Mouse (Mus musculus) liver, embryonic 13.5 days (tissue): ENCODE data around the gene Mcm7. TPM values are rescaled to one million over a fixed set of nuclear protein-coding genes. Genes with fewer than 3 reads are reported as not detected.

Experiments used
- ATAC-seq: fragments of 200-750 bp; cut with Nextera tagmentation; 2 replicates; pipeline ENCODE4 v1.8.0; 2017; ENCODE audit warnings: low read depth, mild to moderate bottlenecking, moderate number of reproducible peaks, moderate library complexity
- DNase-seq: peaks from one replicate; pipeline ENCODE4 v3.0.0; 2022
- H3K27ac ChIP-seq: fragments of 300-500 bp; sonication (generic); 2 replicates; pipeline ENCODE4 v1.5.1; 2015; ENCODE audit warnings: moderate library complexity, mild to moderate bottlenecking, inconsistent platforms
- H3K27me3 ChIP-seq: fragments of 300-500 bp; sonication (generic); 2 replicates; pipeline ENCODE4 v1.6.1; 2015; ENCODE audit warnings: mild to moderate bottlenecking, inconsistent platforms
- H3K36me3 ChIP-seq: fragments of 300-500 bp; sonication (generic); 2 replicates; pipeline ENCODE4 v1.6.1; 2015; ENCODE audit warnings: mild to moderate bottlenecking, inconsistent platforms
- H3K4me1 ChIP-seq: fragments of 300-500 bp; sonication (generic); replicated peaks from 2 replicates; pipeline ENCODE4 v1.6.1; 2015; ENCODE audit warnings: inconsistent platforms
- H3K4me2 ChIP-seq: fragments of 300-500 bp; sonication (generic); 2 replicates; pipeline ENCODE4 v1.6.1; 2015; ENCODE audit warnings: inconsistent platforms, mild to moderate bottlenecking, moderate library complexity
- H3K4me3 ChIP-seq: fragments of 300-500 bp; sonication (generic); replicated peaks from 2 replicates; pipeline ENCODE4 v1.5.1; 2015; ENCODE audit warnings: mild to moderate bottlenecking, inconsistent platforms
- H3K9ac ChIP-seq: fragments of 300-500 bp; sonication (generic); 2 replicates; pipeline ENCODE4 v1.6.1; 2015; ENCODE audit warnings: mild to moderate bottlenecking, inconsistent platforms
- H3K9me3 ChIP-seq: fragments of 300-500 bp; sonication (generic); replicated peaks from 2 replicates; pipeline ENCODE4 v1.6.1; 2016; ENCODE audit warnings: inconsistent platforms
- WGBS: fragments of 180-500 bp; shearing (Covaris S2); methylation state at CpG from one replicate; pipeline ENCODE4 v1.1.7; 2015; ENCODE audit not compliant: insufficient replicate concordance; 5-methylcytosine and 5-hydroxymethylcytosine counted together
- polyA plus RNA-seq: library from polyadenylated mRNA; unstranded; fragments of >200 nt; fragmentation: Nextera tagmentation; extraction: Ambion mirVana; gene quantifications from 2 replicates; pipeline ENCODE4 v1.2.1, GENCODE M21; 2015

Mcm7 gene
- polyA plus RNA-seq, 1 experiment from 2014 or later, result 224 TPM

- no peaks in the 10 kb centered on the region for H3K27me3 ChIP-seq
- H3K36me3 ChIP-seq, result peaks cover 25% of the 10 kb centered on the region
- DNase-seq, result no peak
- WGBS, result 58% methylated on average over 3 of the region's 3 CpGs
- H3K4me1 ChIP-seq, result peaks cover 18% of the 10 kb centered on the region
- peak overlapping the region; percentile 87 for H3K9ac ChIP-seq
- H3K4me2 ChIP-seq, result peak overlapping the region; percentile 83
- no peak for ATAC-seq
- no peaks in the 10 kb centered on the region for H3K9me3 ChIP-seq
- peak overlapping the region; percentile 87 for H3K4me3 ChIP-seq
- no peak overlapping the region for H3K27ac ChIP-seq
These were observed 17.8 kb downstream of the Mcm7 start for GRCm38 (mm10) chr5:138154390-138154789.

- DNase-seq (no peak), ATAC-seq (no peak)
- WGBS, result 24% methylated on average over 4 of the region's 4 CpGs
- Histone ChIP-seq H3K36me3 (peaks cover 23% of the 10 kb centered on the region), H3K4me3 (no peak overlapping the region), H3K9ac (no peak overlapping the region), H3K9me3 (no peaks in the 10 kb centered on the region), H3K4me1 (peaks cover 21% of the 10 kb centered on the region), H3K27ac (no peak overlapping the region), H3K4me2 (no peak overlapping the region), H3K27me3 (no peaks in the 10 kb centered on the region)
These were observed 33.6 kb downstream of the Mcm7 start for GRCm38 (mm10) chr5:138138585-138138984.

- Histone ChIP-seq H3K36me3 (peaks cover 27% of the 10 kb centered on the region), H3K9me3 (no peaks in the 10 kb centered on the region), H3K9ac (no peak overlapping the region), H3K4me1 (peaks cover 21% of the 10 kb centered on the region), H3K27ac (no peak overlapping the region), H3K4me3 (no peak overlapping the region), H3K4me2 (no peak overlapping the region), H3K27me3 (no peaks in the 10 kb centered on the region)
- 50% methylated on average over 8 of the region's 8 CpGs for WGBS
- ATAC-seq, result peak; percentile 52; the same call in 1 of the 2 replicates
- peak; percentile 31 for DNase-seq
These were observed 34.2 kb downstream of the Mcm7 start for GRCm38 (mm10) chr5:138137935-138138549.

GRCm38 (mm10) chr5:138137257-138137656 is 35.0 kb downstream of the Mcm7 start:
- ATAC-seq, result peak; percentile 86

GRCm38 (mm10) chr5:138132425-138133064 is 39.7 kb downstream of the Mcm7 start:
- no peak overlapping the region for H3K4me3 ChIP-seq
- peaks cover 71% of the 10 kb centered on the region for H3K36me3 ChIP-seq
- peaks cover 13% of the 10 kb centered on the region for H3K4me1 ChIP-seq
- H3K9me3 ChIP-seq, result no peaks in the 10 kb centered on the region
- DNase-seq (no peak), ATAC-seq (no peak)
- H3K9ac ChIP-seq, result no peak overlapping the region
- H3K27me3 ChIP-seq, result no peaks in the 10 kb centered on the region
- 87% methylated on average over 5 of the region's 5 CpGs for WGBS
- no peak overlapping the region for H3K4me2 ChIP-seq
- H3K27ac ChIP-seq, result no peak overlapping the region

More at GRCm38 (mm10) chr5:138137257-138137656, 35.0 kb downstream of the Mcm7 start:
- H3K9me3 ChIP-seq, result no peaks in the 10 kb centered on the region
- 18% methylated on average over 4 of the region's 4 CpGs for WGBS
- DNase-seq, result peak; percentile 28
- H3K4me2 ChIP-seq, result 0 out of 2 replicates have a peak overlapping the region, but pooled peaks have one; percentile 24
- H3K4me3 ChIP-seq, result no peak overlapping the region
- H3K27ac ChIP-seq, result no peak overlapping the region; the same call in 1 of the 2 replicates
- H3K9ac ChIP-seq, result 0 out of 2 replicates have a peak overlapping the region, but pooled peaks have one; percentile 0
- H3K36me3 ChIP-seq, result peaks cover 35% of the 10 kb centered on the region
- peaks cover 21% of the 10 kb centered on the region for H3K4me1 ChIP-seq
- H3K27me3 ChIP-seq, result no peaks in the 10 kb centered on the region

- Histone ChIP-seq H3K27ac (peak overlapping the region; percentile 91), H3K27me3 (no peaks in the 10 kb centered on the region), H3K36me3 (peaks cover 15% of the 10 kb centered on the region), H3K9ac (peak overlapping the region; percentile 77), H3K4me1 (peaks cover 40% of the 10 kb centered on the region), H3K4me2 (peak overlapping the region; percentile 78), H3K4me3 (peak overlapping the region; percentile 70), H3K9me3 (no peaks in the 10 kb centered on the region)
- DNase-seq (no peak), ATAC-seq (no peak)
- WGBS, result 62% methylated on average over 3 of the region's 3 CpGs
These were observed 54.2 kb downstream of the Mcm7 start for GRCm38 (mm10) chr5:138118041-138118440.

- peak; percentile 28; the same call in 1 of the 2 replicates for ATAC-seq
These were observed 54.8 kb downstream of the Mcm7 start for GRCm38 (mm10) chr5:138117199-138118015.

GRCm38 (mm10) chr5:138116255-138117198 is 55.7 kb downstream of the Mcm7 start, which contains the start of gene Zscan21:
Gene Zscan21, plus strand, starts transcription at chr5:138116903.
- H3K4me1 ChIP-seq, result peaks cover 37% of the 10 kb centered on the region
- peak; percentile 84 for DNase-seq
- 6% methylated on average over 38 of the region's 38 CpGs for WGBS
- peak within 1 kb of the TSS; percentile 70 for H3K4me3 ChIP-seq
- peak; percentile 96 for ATAC-seq
- H3K9ac ChIP-seq, result peak within 1 kb of the TSS; percentile 77
- H3K27ac ChIP-seq, result peak within 1 kb of the TSS; percentile 91
- H3K36me3 ChIP-seq, result peaks cover 10% of the 10 kb centered on the region; the same call in 1 of the 2 replicates
- no peaks in the 10 kb centered on the region for H3K27me3 ChIP-seq
- H3K4me2 ChIP-seq, result peak within 1 kb of the TSS; percentile 78
- no peaks in the 10 kb centered on the region for H3K9me3 ChIP-seq

More at GRCm38 (mm10) chr5:138117199-138118015, 54.8 kb downstream of the Mcm7 start:
- H3K4me1 ChIP-seq, result peaks cover 37% of the 10 kb centered on the region
- H3K4me2 ChIP-seq, result peak overlapping the region; percentile 78
- peaks cover 13% of the 10 kb centered on the region; the same call in 1 of the 2 replicates for H3K36me3 ChIP-seq
- H3K4me3 ChIP-seq, result peak overlapping the region; percentile 70
- 8% methylated on average over 16 of the region's 16 CpGs for WGBS
- H3K27ac ChIP-seq, result peak overlapping the region; percentile 91
- no peak for DNase-seq
- H3K27me3 ChIP-seq, result no peaks in the 10 kb centered on the region
- no peaks in the 10 kb centered on the region for H3K9me3 ChIP-seq
- H3K9ac ChIP-seq, result peak overlapping the region; percentile 77
